Mouse (Mus musculus) neural tube, embryonic 11.5 days (tissue): Measurements from ENCODE around the gene Lmf2. TPM values are rescaled to one million over a fixed set of nuclear protein-coding genes. Genes with fewer than 3 reads are reported as not detected.

ENCODE experiments used
- ATAC-seq: fragments of 200-750 bp; cut with Nextera tagmentation; 2 replicates; pipeline ENCODE4 v1.8.0; 2017; ENCODE audit warnings: moderate number of reproducible peaks, mild to moderate bottlenecking, moderate TSS enrichment, moderate library complexity; ENCODE audit not compliant: insufficient read depth, low FRiP score, low TSS enrichment
- DNase-seq: peaks from one replicate; pipeline ENCODE4 v3.0.0-alpha.2; 2015; ENCODE audit warnings: low spot score
- H3K27ac ChIP-seq: fragments of 300-500 bp; sonication (generic); 2 replicates; pipeline ENCODE4 v1.5.1; 2014; ENCODE audit warnings: low read depth, mild to moderate bottlenecking, low read length
- H3K27me3 ChIP-seq: fragments of 300-500 bp; sonication (generic); 2 replicates; pipeline ENCODE4 v1.6.1; 2014; ENCODE audit warnings: mild to moderate bottlenecking, low read length, mixed read lengths; ENCODE audit not compliant: control insufficient read depth, insufficient read depth
- H3K36me3 ChIP-seq: fragments of 300-500 bp; sonication (generic); 2 replicates; pipeline ENCODE4 v1.6.1; 2014; ENCODE audit warnings: mild to moderate bottlenecking, low read length, moderate library complexity, mixed read lengths; ENCODE audit not compliant: control insufficient read depth, insufficient read depth
- H3K4me1 ChIP-seq: fragments of 300-500 bp; sonication (generic); 2 replicates; pipeline ENCODE4 v1.6.1; 2014; ENCODE audit warnings: low read length, mixed read lengths; ENCODE audit not compliant: control insufficient read depth, insufficient read depth
- H3K4me2 ChIP-seq: fragments of 300-500 bp; sonication (generic); 2 replicates; pipeline ENCODE4 v1.6.1; 2014; ENCODE audit warnings: low read depth, mild to moderate bottlenecking, moderate library complexity
- H3K4me3 ChIP-seq: fragments of 300-500 bp; sonication (generic); 2 replicates; pipeline ENCODE4 v1.5.1; 2014; ENCODE audit warnings: low read depth, low read length
- H3K9ac ChIP-seq: fragments of 300-500 bp; sonication (generic); 2 replicates; pipeline ENCODE4 v1.6.1; 2014; ENCODE audit warnings: mild to moderate bottlenecking, low read length
- H3K9me3 ChIP-seq: fragments of 300-500 bp; sonication (generic); 2 replicates; pipeline ENCODE4 v1.6.1; 2016; ENCODE audit warnings: low read length; ENCODE audit not compliant: control insufficient read depth
- whole genome bisulfite sequencing: fragments of 180-500 bp; shearing (Covaris S2); extraction: QIAGEN DNeasy Blood & Tissue Kit; methylation state at CpG from one replicate; pipeline ENCODE4 v1.1.7; 2014; 5-methylcytosine and 5-hydroxymethylcytosine counted together
- microRNA-seq: library from miRNA; unstranded; fragments of <30 nt; microRNA quantifications from one replicate; pipeline ENCODE4, GENCODE M21; 2016
- polyA plus RNA-seq: library from polyadenylated mRNA; unstranded; fragments of >200 nt; fragmentation: Nextera tagmentation; extraction: Ambion mirVana; gene quantifications from 2 replicates; pipeline ENCODE4 v1.2.1, GENCODE M21; 2014

Lmf2 gene
- polyA plus RNA-seq, 1 experiment from 2014 or later = 35.8 TPM

GRCm38 (mm10) chr15:89307461-89307860, 48.0 kb downstream of the Lmf2 start:
- H3K4me2 ChIP-seq = no peak overlapping the region
- H3K4me1 ChIP-seq = no peaks in the 10 kb centered on the region
- DNase-seq = no peak
- H3K36me3 ChIP-seq = peaks cover 22% of the 10 kb centered on the region
- no peaks in the 10 kb centered on the region for H3K9me3 ChIP-seq
- no peak overlapping the region for H3K9ac ChIP-seq
- H3K27ac ChIP-seq = no peak overlapping the region
- H3K4me3 ChIP-seq = no peak overlapping the region
- no peak for ATAC-seq
- no peaks in the 10 kb centered on the region for H3K27me3 ChIP-seq
- 92% methylated on average over 13 of the region's 13 CpGs for WGBS

GRCm38 (mm10) chr15:89305966-89306365, 49.5 kb downstream of the Lmf2 start:
- no peak overlapping the region for H3K9ac ChIP-seq
- H3K27me3 ChIP-seq = no peaks in the 10 kb centered on the region
- H3K9me3 ChIP-seq = no peaks in the 10 kb centered on the region
- no peaks in the 10 kb centered on the region for H3K4me1 ChIP-seq
- 89% methylated on average over 1 of the region's 1 CpGs for WGBS
- no peak for ATAC-seq
- H3K4me2 ChIP-seq = no peak overlapping the region
- no peak for DNase-seq
- no peak overlapping the region for H3K4me3 ChIP-seq
- no peak overlapping the region for H3K27ac ChIP-seq
- peaks cover 31% of the 10 kb centered on the region for H3K36me3 ChIP-seq

Small RNA genes within 50 kb of the gene (microRNA-seq; reads per million reads assigned to microRNA genes)
- not detected for gene Mir6959

Other genes starting within 250 kb of the Lmf2 start
- gene Tubgcp6, start 232.5 kb downstream of the Lmf2 start, polyA plus RNA-seq = 21.1 and 21.8 TPM in 2 replicates
- 13.0 and 13.7 TPM in 2 replicates for gene Hdac10, start 227.0 kb downstream of the Lmf2 start, polyA plus RNA-seq
- 15.4 and 20.3 TPM in 2 replicates for gene Mapk12, start 215.0 kb downstream of the Lmf2 start, polyA plus RNA-seq
- gene Mapk11, start 206.0 kb downstream of the Lmf2 start, polyA plus RNA-seq = 33.1 and 37.4 TPM in 2 replicates
- 112 and 117 TPM in 2 replicates for gene Plxnb2, start 174.9 kb downstream of the Lmf2 start, polyA plus RNA-seq
- gene Dennd6b, start 159.2 kb downstream of the Lmf2 start, polyA plus RNA-seq = 30.5 and 33.6 TPM in 2 replicates
- 45.2 and 47.1 TPM in 2 replicates for gene Ppp6r2, start 144.1 kb downstream of the Lmf2 start, polyA plus RNA-seq
- gene Sbf1, start 40.3 kb downstream of the Lmf2 start, polyA plus RNA-seq = 75.7 and 90.7 TPM in 2 replicates
- 0.17 TPM in 1 of 2 replicates, not detected in the other for gene Adm2, start 32.9 kb downstream of the Lmf2 start, polyA plus RNA-seq
- gene Miox, start 21.3 kb downstream of the Lmf2 start, polyA plus RNA-seq = not detected in 2 replicates
- gene Ncaph2, start 60 bp upstream of the Lmf2 start, polyA plus RNA-seq = 154 and 158 TPM in 2 replicates
- 6.0 and 8.8 TPM in 2 replicates for gene Sco2, start 18.2 kb upstream of the Lmf2 start, polyA plus RNA-seq
- gene Tymp, start 21.4 kb upstream of the Lmf2 start, polyA plus RNA-seq = 1.6 and 2.0 TPM in 2 replicates
- 0.39 and 1.0 TPM in 2 replicates for gene Odf3b, start 23.6 kb upstream of the Lmf2 start, polyA plus RNA-seq
- gene Klhdc7b, start 29.3 kb upstream of the Lmf2 start, polyA plus RNA-seq = not detected in 2 replicates
- gene Syce3, start 54.8 kb upstream of the Lmf2 start, polyA plus RNA-seq = not detected in 2 replicates
- gene Cpt1b, start 70.2 kb upstream of the Lmf2 start, polyA plus RNA-seq = 1.2 TPM in 1 of 2 replicates, not detected in the other
- gene C730034F03Rik, start 73.9 kb upstream of the Lmf2 start, polyA plus RNA-seq = 2.0 and 2.3 TPM in 2 replicates
- 0.26 and 0.64 TPM in 2 replicates for gene Gm44502, start 74.0 kb upstream of the Lmf2 start, polyA plus RNA-seq
- 58.1 and 63.8 TPM in 2 replicates for gene Chkb, start 74.2 kb upstream of the Lmf2 start, polyA plus RNA-seq
- gene Mapk8ip2, start 98.3 kb upstream of the Lmf2 start, polyA plus RNA-seq = 27.6 and 33.2 TPM in 2 replicates
- 10.3 and 10.8 TPM in 2 replicates for gene Arsa, start 121.8 kb upstream of the Lmf2 start, polyA plus RNA-seq
- gene Shank3, start 144.0 kb upstream of the Lmf2 start, polyA plus RNA-seq = 2.7 and 3.0 TPM in 2 replicates
- 0.40 TPM in 1 of 2 replicates, not detected in the other for gene Acr, start 212.7 kb upstream of the Lmf2 start, polyA plus RNA-seq
- gene Rabl2, start 236.3 kb upstream of the Lmf2 start, polyA plus RNA-seq = 96.7 and 104 TPM in 2 replicates